Mouse (Mus musculus) cerebellum, adult 2 months (tissue): Measurements from ENCODE around the gene Rbsn. TPM values are rescaled to one million over a fixed set of nuclear protein-coding genes. Genes with fewer than 3 reads are reported as not detected.
A peak's percentile ranks its signal among the peaks of the same experiment; 100 is the strongest.

Experiments used
- DNase-seq, 2 experiments: peaks; one replicate each; pipeline ENCODE4 v3.0.0; 2021
- H3K27ac ChIP-seq: fragments of 200-500 bp; 2 replicates; pipeline ENCODE4 v1.5.1; 2012; ENCODE audit warnings: low read length, control low read depth, inconsistent platforms; ENCODE audit not compliant: insufficient read depth
- H3K27me3 ChIP-seq: fragments of 200-500 bp; 2 replicates; pipeline ENCODE4 v1.6.1; 2012; ENCODE audit warnings: inconsistent platforms, mild to moderate bottlenecking, low read length, moderate library complexity; ENCODE audit not compliant: control insufficient read depth, insufficient read depth
- H3K4me1 ChIP-seq: fragments of 200-500 bp; 2 replicates; pipeline ENCODE4 v1.6.1; 2011; ENCODE audit warnings: low read length; ENCODE audit not compliant: control insufficient read depth, insufficient read depth
- H3K4me3 ChIP-seq: fragments of 200-500 bp; replicated peaks from 2 replicates; pipeline ENCODE3; 2011; ENCODE audit warnings: mild to moderate bottlenecking, low read depth, low read length, control low read depth; ENCODE audit not compliant: insufficient read depth
- CTCF ChIP-seq: fragments of 200-500 bp; IDR thresholded peaks from 2 replicates; pipeline ENCODE4 v1.5.1; 2011; ENCODE audit warnings: low read depth, mild to moderate bottlenecking, control low read depth, low read length, moderate library complexity, borderline replicate concordance; ENCODE audit not compliant: insufficient read depth
- POLR2A ChIP-seq: fragments of 200-500 bp; IDR thresholded peaks from 2 replicates; pipeline ENCODE4 v1.6.1; 2011; ENCODE audit warnings: low read length, control low read depth, borderline replicate concordance; ENCODE audit not compliant: insufficient read depth
- WGBS: fragments of 180-500 bp; shearing (Covaris S2); methylation state at CpG from one replicate; pipeline ENCODE4 v1.1.7; 2018; 5-methylcytosine and 5-hydroxymethylcytosine counted together
- polyA plus RNA-seq: library from polyadenylated mRNA; depleted of rRNA; stranded (reverse); fragments of >200 nt; gene quantifications from 2 replicates; pipeline ENCODE4 v1.2.3, GENCODE M21; 2012; rRNA removed

Gene Rbsn
- polyA plus RNA-seq, 1 experiment = 27.4 TPM

DNA sequence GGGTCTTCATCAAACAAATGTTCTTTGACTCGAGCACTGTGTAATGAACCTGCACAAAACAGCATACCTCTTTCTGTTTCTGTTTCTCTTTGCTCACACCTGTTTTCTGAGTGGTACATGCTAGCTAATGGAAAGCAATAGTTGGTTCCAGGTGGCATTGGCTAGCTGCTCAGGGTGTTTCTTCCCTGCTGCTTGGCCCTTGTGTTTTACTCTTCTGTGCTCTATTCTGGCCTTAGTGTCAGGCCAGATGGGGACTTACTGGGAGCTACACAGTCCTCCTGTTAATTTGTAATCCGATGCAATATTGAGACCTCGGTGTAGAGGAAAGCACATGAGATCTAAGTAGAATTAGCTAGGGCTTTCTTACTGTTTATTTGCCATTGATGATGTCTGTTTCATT is 55.9 kb downstream of the Rbsn start:
- H3K27ac ChIP-seq = no peak overlapping the region
- DNase-seq = peak; percentile 34 to 69
- WGBS = 11% methylated on average over 3 of the region's 3 CpGs
- TF ChIP-seq POLR2A (no peak), CTCF (no peak)
- no peaks in the 10 kb centered on the region for H3K27me3 ChIP-seq
- H3K4me1 ChIP-seq = peaks cover 6% of the 10 kb centered on the region
- no peak overlapping the region for H3K4me3 ChIP-seq

DNA sequence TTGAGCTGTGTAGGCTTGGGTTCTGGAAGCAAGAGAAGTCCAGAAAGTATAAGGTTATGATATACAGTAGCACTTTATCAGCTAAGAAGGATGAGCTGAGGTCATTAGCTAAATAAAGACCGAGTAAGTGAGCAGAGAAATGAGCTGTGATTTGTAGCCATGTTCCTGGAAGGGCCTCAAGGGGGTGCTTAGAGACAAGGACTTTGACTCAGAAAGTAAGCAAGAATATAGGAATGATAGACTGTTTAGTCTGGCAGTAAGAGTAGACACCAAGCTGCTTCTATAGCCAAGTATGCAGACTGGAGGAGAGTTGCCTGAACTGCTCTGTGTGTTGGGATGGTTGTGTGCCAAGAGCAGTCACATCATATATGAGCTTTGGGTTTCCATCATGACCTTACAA is 61.0 kb downstream of the Rbsn start:
- TF ChIP-seq CTCF (no peak), POLR2A (no peak)
- no peak for DNase-seq
- WGBS = 78% methylated on average over 1 of the region's 1 CpGs

DNA sequence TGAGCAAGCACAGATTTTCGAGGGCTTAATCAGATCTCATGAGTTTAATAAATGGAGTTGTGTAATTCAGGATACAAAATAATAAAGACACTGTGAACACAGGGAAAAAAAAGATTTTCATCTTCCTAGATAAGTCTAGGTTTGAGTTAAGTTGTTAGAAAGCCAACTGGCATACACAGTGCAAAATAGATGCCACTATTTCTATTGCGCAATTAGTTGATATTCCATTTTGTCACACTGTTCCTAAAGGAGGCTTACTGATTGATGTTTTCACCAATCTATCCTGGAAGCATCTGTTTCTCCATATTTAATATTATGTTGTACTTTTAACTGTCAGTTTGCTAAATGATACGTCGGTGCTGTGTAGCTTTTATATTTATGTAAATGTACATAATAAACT is 68.8 kb downstream of the Rbsn start:
- no peak for DNase-seq
- Histone ChIP-seq H3K4me1 (no peaks in the 10 kb centered on the region), H3K4me3 (no peak overlapping the region), H3K27me3 (no peaks in the 10 kb centered on the region), H3K27ac (no peak overlapping the region)
- 88% methylated on average over 4 of the region's 4 CpGs for WGBS
- TF ChIP-seq POLR2A (no peak), CTCF (no peak)

More for the DNA sequence above, 61.0 kb downstream of the Rbsn start:
- Histone ChIP-seq H3K27me3 (no peaks in the 10 kb centered on the region), H3K27ac (no peak overlapping the region), H3K4me1 (no peaks in the 10 kb centered on the region; the same call in none of the 2 replicates), H3K4me3 (no peak overlapping the region)

Other genes with a start within 250 kb of the Rbsn start
- gene Fgd5, start 236.0 kb downstream of the Rbsn start, polyA plus RNA-seq = 4.5 and 4.9 TPM in 2 replicates
- gene Nr2c2, start 123.5 kb downstream of the Rbsn start, polyA plus RNA-seq = 36.6 and 37.9 TPM in 2 replicates
- gene Mrps25, start 30.9 kb downstream of the Rbsn start, polyA plus RNA-seq = 55.6 and 59.7 TPM in 2 replicates
- gene Trh, start 29.7 kb upstream of the Rbsn start, polyA plus RNA-seq = 2.5 and 8.2 TPM in 2 replicates